7 mouse cellular contexts compared by ENCODE assay signal in genomic region chr10:80398719-80399190, GRCm38 (mm10). TPM values are rescaled to one million over a fixed set of nuclear protein-coding genes. Genes with fewer than 3 reads are reported as not detected.
DNase-seq lines count a peak whose midpoint lies in the region; ATAC-seq and TF ChIP-seq lines count a peak whose summit lies in the region.

No protein-coding gene starts in this region.

- H3K9ac ChIP-seq in intestine, postnatal 0 days (ENCODE audit: low read depth, low read length), result peak overlapping the region; percentile 84
- peak overlapping the region; percentile 89 for H3K9ac ChIP-seq in midbrain, embryonic 12.5 days (replicated peaks)

- H3K9me3 ChIP-seq in intestine, postnatal 0 days (ENCODE audit: control insufficient read depth), result no peaks in the 10 kb centered on the region
- H3K9me3 ChIP-seq in midbrain, embryonic 12.5 days, result no peaks in the 10 kb centered on the region

- peak overlapping the region; percentile 98 for H3K27ac ChIP-seq in intestine, postnatal 0 days (ENCODE audit: low read depth, low read length)
- H3K27ac ChIP-seq in midbrain, embryonic 12.5 days (replicated peaks), result peak overlapping the region; percentile 99
- H3K27ac ChIP-seq in small intestine, adult 2 months (ENCODE audit: insufficient read depth, low read depth, low read length), result peak overlapping the region; percentile 88

- no peaks in the 10 kb centered on the region for H3K27me3 ChIP-seq in intestine, postnatal 0 days (replicated peaks; ENCODE audit: control insufficient read depth, insufficient read depth, low read length)
- H3K27me3 ChIP-seq in midbrain, embryonic 12.5 days, result no peaks in the 10 kb centered on the region
- no peaks in the 10 kb centered on the region for H3K27me3 ChIP-seq in small intestine, adult 2 months (ENCODE audit: control insufficient read depth, insufficient read depth, low read length)

- H3K36me3 ChIP-seq in intestine, postnatal 0 days (ENCODE audit: control insufficient read depth, insufficient read depth), result peaks cover 43% of the 10 kb centered on the region
- peaks cover 50% of the 10 kb centered on the region for H3K36me3 ChIP-seq in midbrain, embryonic 12.5 days
- H3K36me3 ChIP-seq in small intestine, adult 2 months (ENCODE audit: control insufficient read depth, insufficient read depth, low read length), result peaks cover 35% of the 10 kb centered on the region

- intact Hi-C loops in left cerebral cortex, postnatal 4 days (cut with DNase I), result no loop called here

- H3K4me2 ChIP-seq in intestine, postnatal 0 days (replicated peaks; ENCODE audit: low read depth), result peak overlapping the region; percentile 82
- peak overlapping the region; percentile 81 for H3K4me2 ChIP-seq in midbrain, embryonic 12.5 days (replicated peaks)

- TF ChIP-seq POLR2A in small intestine, adult 2 months (IDR thresholded peaks at IDR 0.05; ENCODE audit: low read depth, low read length), result peak; percentile 50

- peak overlapping the region; percentile 76 for H3K4me3 ChIP-seq in intestine, postnatal 0 days (ENCODE audit: low read depth, low read length)
- H3K4me3 ChIP-seq in midbrain, embryonic 12.5 days, result peak overlapping the region; percentile 72
- H3K4me3 ChIP-seq in small intestine, adult 2 months (ENCODE audit: low read depth, low read length), result peak overlapping the region; percentile 72

- WGBS in intestine, postnatal 0 days, result under 1% methylated on average over 39 of the region's 59 CpGs
- whole genome bisulfite sequencing in midbrain, embryonic 12.5 days, result under 1% methylated on average over 59 of the region's 59 CpGs
- WGBS in small intestine, adult 2 months, result under 1% methylated on average over 59 of the region's 59 CpGs

- ATAC-seq in intestine, postnatal 0 days, result peak; percentile 85
- peak; percentile 80 for ATAC-seq in midbrain, embryonic 12.5 days (ENCODE audit: low FRiP score, low read depth)

- peak; percentile 40 for TF ChIP-seq CTCF in intestine, postnatal 0 days (IDR thresholded peaks at IDR 0.05; ENCODE audit: low read depth)
- TF ChIP-seq CTCF in small intestine, adult 2 months (IDR thresholded peaks at IDR 0.05; ENCODE audit: extremely low read depth, insufficient read length, insufficient replicate concordance, low read depth, low read length), result no peak

- peaks cover 6% of the 10 kb centered on the region for H3K4me1 ChIP-seq in intestine, postnatal 0 days (replicated peaks; ENCODE audit: control insufficient read depth, insufficient read depth, low read length)
- peaks cover 35% of the 10 kb centered on the region for H3K4me1 ChIP-seq in midbrain, embryonic 12.5 days
- H3K4me1 ChIP-seq in small intestine, adult 2 months (ENCODE audit: control insufficient read depth, insufficient read depth, insufficient read length, low read length), result peaks cover 14% of the 10 kb centered on the region

- DNase-seq in adrenal gland, adult 2 months, result peak; percentile 99
- DNase-seq in embryo, embryonic 11.5 days (ENCODE audit: low read depth, low spot score), result peak; percentile 100
- peak; percentile 98 to 99 for DNase-seq in gastrocnemius, postnatal 4 days (ENCODE audit: low spot score in 2 of 2)
- DNase-seq in left cerebral cortex, postnatal 4 days, result peak; percentile 99

RNA-seq across cellular contexts. Expression of gene Mbd3, which starts 0.6 kb away (rescaled TPM):
- 100 to 1,000 TPM; 125 to 146 TPM for total RNA-seq in adrenal gland, adult 2 months (2021)
- 158 and 165 TPM in 2 replicates for polyA plus RNA-seq in adrenal gland, adult 2 months (2012; rRNA removed)
- total RNA-seq in gastrocnemius, postnatal 4 days (2021), result 100 to 1,000 TPM; 139 to 140 TPM
- polyA plus RNA-seq in intestine, postnatal 0 days (2015; fragmentation: Nextera tagmentation; extraction: Ambion mirVana), result 48.0 and 51.0 TPM in 2 replicates
- 100 to 1,000 TPM; 138 to 147 TPM for total RNA-seq in left cerebral cortex, postnatal 4 days (2021)
- 288 and 314 TPM in 2 replicates for polyA plus RNA-seq in midbrain, embryonic 12.5 days (2016; fragmentation: Nextera tagmentation; extraction: Ambion mirVana)
- 55.1 and 85.7 TPM in 2 replicates for polyA plus RNA-seq in small intestine, adult 2 months (2012; rRNA removed)

RNA-seq across cellular contexts. Expression of gene Uqcr11, which starts 7.9 kb away (rescaled TPM):
- 1,000 to 10,000 TPM in 1 of 2 experiments, 100 to 1,000 TPM in 1; 714 to 1,027 TPM for total RNA-seq in adrenal gland, adult 2 months (2021)
- 2,955 and 2,958 TPM in 2 replicates for polyA plus RNA-seq in adrenal gland, adult 2 months (2012; rRNA removed)
- total RNA-seq in gastrocnemius, postnatal 4 days (2021), result 100 to 1,000 TPM; 640 to 657 TPM
- polyA plus RNA-seq in intestine, postnatal 0 days (2015; fragmentation: Nextera tagmentation; extraction: Ambion mirVana), result 1,032 and 1,082 TPM in 2 replicates
- 100 to 1,000 TPM; 282 to 286 TPM for total RNA-seq in left cerebral cortex, postnatal 4 days (2021)
- 398 and 414 TPM in 2 replicates for polyA plus RNA-seq in midbrain, embryonic 12.5 days (2016; fragmentation: Nextera tagmentation; extraction: Ambion mirVana)
- 2,051 and 2,588 TPM in 2 replicates for polyA plus RNA-seq in small intestine, adult 2 months (2012; rRNA removed)

RNA-seq across cellular contexts. Expression of gene Mex3d, which starts 11.3 kb away (rescaled TPM):
- total RNA-seq in adrenal gland, adult 2 months (2021), result 10 to 100 TPM; 19.2 to 19.5 TPM
- polyA plus RNA-seq in adrenal gland, adult 2 months (2012; rRNA removed), result 60.7 and 61.5 TPM in 2 replicates
- 10 to 100 TPM; 17.8 to 18.9 TPM for total RNA-seq in gastrocnemius, postnatal 4 days (2021)
- polyA plus RNA-seq in intestine, postnatal 0 days (2015; fragmentation: Nextera tagmentation; extraction: Ambion mirVana), result 3.2 and 4.2 TPM in 2 replicates
- total RNA-seq in left cerebral cortex, postnatal 4 days (2021), result 10 to 100 TPM; 75.5 to 80.1 TPM
- polyA plus RNA-seq in midbrain, embryonic 12.5 days (2016; fragmentation: Nextera tagmentation; extraction: Ambion mirVana), result 18.4 and 19.7 TPM in 2 replicates
- 10.3 and 20.6 TPM in 2 replicates for polyA plus RNA-seq in small intestine, adult 2 months (2012; rRNA removed)

RNA-seq across cellular contexts. Expression of gene Tcf3, which starts 34.7 kb away (rescaled TPM):
- total RNA-seq in adrenal gland, adult 2 months (2021), result 10 to 100 TPM; 46.6 to 55.4 TPM
- 148 and 152 TPM in 2 replicates for polyA plus RNA-seq in adrenal gland, adult 2 months (2012; rRNA removed)
- total RNA-seq in gastrocnemius, postnatal 4 days (2021), result 10 to 100 TPM; 66.4 to 67.5 TPM
- 34.1 and 34.5 TPM in 2 replicates for polyA plus RNA-seq in intestine, postnatal 0 days (2015; fragmentation: Nextera tagmentation; extraction: Ambion mirVana)
- total RNA-seq in left cerebral cortex, postnatal 4 days (2021), result 10 to 100 TPM; 51.9 to 53.7 TPM
- 185 and 191 TPM in 2 replicates for polyA plus RNA-seq in midbrain, embryonic 12.5 days (2016; fragmentation: Nextera tagmentation; extraction: Ambion mirVana)
- polyA plus RNA-seq in small intestine, adult 2 months (2012; rRNA removed), result 45.6 and 101 TPM in 2 replicates

RNA-seq across cellular contexts. Expression of gene Plk5, which starts 42.5 kb away (rescaled TPM):
- under 1 TPM; 0.14 to 0.45 TPM for total RNA-seq in adrenal gland, adult 2 months (2021)
- 1.5 and 2.6 TPM in 2 replicates for polyA plus RNA-seq in adrenal gland, adult 2 months (2012; rRNA removed)
- under 1 TPM in 1 of 2 experiments, not detected in 1; 0.34 TPM for total RNA-seq in gastrocnemius, postnatal 4 days (2021)
- 0.09 and 0.20 TPM in 2 replicates for polyA plus RNA-seq in intestine, postnatal 0 days (2015; fragmentation: Nextera tagmentation; extraction: Ambion mirVana)
- total RNA-seq in left cerebral cortex, postnatal 4 days (2021), result 1 to 10 TPM; 4.2 to 6.1 TPM
- polyA plus RNA-seq in midbrain, embryonic 12.5 days (2016; fragmentation: Nextera tagmentation; extraction: Ambion mirVana), result 0.31 and 0.52 TPM in 2 replicates
- 0.75 and 5.9 TPM in 2 replicates for polyA plus RNA-seq in small intestine, adult 2 months (2012; rRNA removed)

Comparison
In these comparisons a context has a peak if more than half of its experiments do, and no peak if none do; other contexts are left out.
1. Peak in every context shown above with its lines: DNase-seq, ATAC-seq, H3K4me3 ChIP-seq and H3K27ac ChIP-seq.